Mouse (Mus musculus): ENCODE measurements around the gene Shf. TPM values are rescaled to one million over a fixed set of nuclear protein-coding genes. Genes with fewer than 3 reads are reported as not detected.
"Not testable (repeated sequence)": the region's sequence is repeated elsewhere in the genome, so short reads cannot be mapped to it uniquely, and the experiment has no call there.

Shf gene
- 1.8 and 2.5 TPM in 2 replicates for polyA plus RNA-seq (2015; fragmentation: Nextera tagmentation; extraction: Ambion mirVana)

DNA sequence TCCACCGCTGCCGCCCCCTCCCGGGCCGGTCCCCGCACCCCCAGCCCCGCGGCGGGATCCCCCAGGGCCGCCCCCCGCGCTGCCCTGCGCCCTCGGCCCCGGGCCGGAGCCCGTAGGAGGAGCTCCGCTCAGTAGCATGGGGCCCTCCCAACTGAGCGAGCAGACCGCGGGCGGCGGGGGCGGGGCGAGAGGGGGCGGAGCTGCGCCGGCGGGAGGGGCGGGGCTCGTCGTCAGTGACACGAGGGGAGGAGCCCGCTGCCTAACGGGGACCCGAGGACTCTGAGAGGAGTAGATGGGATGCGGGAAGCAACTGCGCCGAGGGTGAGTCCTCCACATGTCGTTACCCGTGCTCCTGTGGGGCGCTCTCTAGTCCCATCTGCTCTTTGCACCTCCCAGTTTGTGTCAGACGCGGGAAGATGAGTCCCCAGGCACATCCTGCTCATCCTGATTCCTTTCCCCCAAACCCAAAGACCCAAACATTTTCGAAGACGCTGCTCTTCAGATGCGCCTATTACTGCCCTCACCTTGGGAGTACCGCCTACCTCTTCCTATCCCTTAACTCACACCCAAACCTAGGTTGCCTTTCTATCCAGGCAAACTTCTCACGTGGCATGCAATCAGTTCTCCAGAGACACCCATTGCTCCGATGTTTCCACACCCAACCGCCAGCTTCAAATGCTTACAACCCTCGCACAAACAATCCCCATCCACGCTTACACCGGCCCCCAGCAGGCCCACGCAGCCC lies at the start of gene Shf:
Gene Shf, minus strand, starts transcription at position 168 of the 745 bp plus-strand sequence.
- no peaks in the 10 kb centered on the region for H3K4me1 ChIP-seq (ENCODE audit: insufficient read depth, low read depth, low read length)
- peak; percentile 98 for ATAC-seq
- peak within 1 kb of the TSS; percentile 72 for H3K9ac ChIP-seq (replicated peaks; ENCODE audit: low read depth)
- H3K27ac ChIP-seq (ENCODE audit: low read length), result no peak within 1 kb of the TSS
- TF ChIP-seq EP300 (IDR thresholded peaks at IDR 0.05) (no peak), CTCF (IDR thresholded peaks at IDR 0.05) (no peak)
- H3K4me2 ChIP-seq (replicated peaks; ENCODE audit: low read depth, low read length), result peak within 1 kb of the TSS; percentile 98
- DNase-seq (ENCODE audit: low spot score), result peak; percentile 92
- no peaks in the 10 kb centered on the region for H3K9me3 ChIP-seq (ENCODE audit: low read length)
- 2% methylated on average over 30 of the region's 54 CpGs for WGBS
- H3K27me3 ChIP-seq (replicated peaks; ENCODE audit: insufficient read depth, low read length), result no peaks in the 10 kb centered on the region
- H3K36me3 ChIP-seq (ENCODE audit: insufficient read depth, low read length), result no peaks in the 10 kb centered on the region
- peak within 1 kb of the TSS; percentile 87 for H3K4me3 ChIP-seq (ENCODE audit: low read depth, low read length)

DNA sequence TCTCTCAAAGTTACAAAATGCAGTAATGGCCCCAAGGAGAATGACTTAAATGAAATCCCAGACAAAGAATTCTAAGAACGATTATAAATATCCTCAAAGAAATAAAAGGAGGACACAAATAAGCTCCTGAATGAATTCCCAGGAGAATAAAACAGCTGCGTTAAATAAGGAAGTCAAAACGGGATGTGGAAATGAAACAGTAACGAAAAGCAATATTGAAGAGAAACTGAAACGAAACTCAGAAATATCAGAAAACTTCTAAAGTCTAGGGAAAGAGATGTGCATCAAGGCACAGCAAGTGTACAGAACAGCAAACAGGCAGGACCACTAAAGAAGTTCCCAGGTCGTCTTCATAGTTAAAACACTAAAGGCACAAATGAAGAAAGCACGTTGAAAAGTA lies 40.0 kb upstream of the Shf start:
- 77% methylated on average over 7 of the region's 7 CpGs for WGBS
- no peak for TF ChIP-seq CTCF (IDR thresholded peaks at IDR 0.05)
- no peak for TF ChIP-seq EP300 (IDR thresholded peaks at IDR 0.05)
- Histone ChIP-seq H3K9me3 (ENCODE audit: low read length) (no peaks in the 10 kb centered on the region), H3K27me3 (replicated peaks; ENCODE audit: insufficient read depth, low read length) (no peaks in the 10 kb centered on the region), H3K4me2 (replicated peaks; ENCODE audit: low read depth, low read length) (no peak overlapping the region), H3K9ac (replicated peaks; ENCODE audit: low read depth) (no peak overlapping the region), H3K4me3 (ENCODE audit: low read depth, low read length) (no peak overlapping the region), H3K27ac (ENCODE audit: low read length) (no peak overlapping the region), H3K4me1 (ENCODE audit: insufficient read depth, low read depth, low read length) (no peaks in the 10 kb centered on the region), H3K36me3 (ENCODE audit: insufficient read depth, low read length) (no peaks in the 10 kb centered on the region)
- ATAC-seq, result no peak
- DNase-seq (ENCODE audit: low spot score), result peak; percentile 8

DNA sequence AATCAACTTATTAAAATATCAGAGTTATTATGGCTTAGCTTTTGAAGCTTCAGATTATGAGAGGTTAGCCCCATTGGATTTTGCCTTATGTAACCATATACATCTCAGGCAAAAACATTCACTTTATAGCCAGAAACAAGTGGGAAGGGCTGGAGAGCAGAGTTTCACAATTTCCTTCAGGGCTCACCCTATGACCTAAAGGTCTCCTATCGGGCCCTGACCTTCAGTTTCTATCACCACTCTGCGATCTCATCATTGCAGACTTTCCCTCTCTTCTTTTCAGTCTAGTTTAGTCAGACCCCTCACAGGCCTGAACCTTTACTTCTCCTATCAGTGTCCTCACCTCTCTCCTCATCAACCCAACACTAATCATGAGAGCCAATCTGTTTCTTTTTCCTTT lies 38.6 kb upstream of the Shf start:
- DNase-seq (ENCODE audit: low spot score) (no peak), ATAC-seq (no peak)
- no peaks in the 10 kb centered on the region for H3K9me3 ChIP-seq (ENCODE audit: low read length)
- no peaks in the 10 kb centered on the region for H3K36me3 ChIP-seq (ENCODE audit: insufficient read depth, low read length)
- TF ChIP-seq EP300 (IDR thresholded peaks at IDR 0.05) (no peak), CTCF (IDR thresholded peaks at IDR 0.05) (no peak)
- no peak overlapping the region for H3K4me3 ChIP-seq (ENCODE audit: low read depth, low read length)
- H3K9ac ChIP-seq (replicated peaks; ENCODE audit: low read depth), result no peak overlapping the region
- no peak overlapping the region for H3K4me2 ChIP-seq (replicated peaks; ENCODE audit: low read depth, low read length)
- no peaks in the 10 kb centered on the region for H3K27me3 ChIP-seq (replicated peaks; ENCODE audit: insufficient read depth, low read length)
- H3K4me1 ChIP-seq (ENCODE audit: insufficient read depth, low read depth, low read length), result no peaks in the 10 kb centered on the region
- 74% methylated on average over 2 of the region's 2 CpGs for WGBS
- H3K27ac ChIP-seq (ENCODE audit: low read length), result no peak overlapping the region

DNA sequence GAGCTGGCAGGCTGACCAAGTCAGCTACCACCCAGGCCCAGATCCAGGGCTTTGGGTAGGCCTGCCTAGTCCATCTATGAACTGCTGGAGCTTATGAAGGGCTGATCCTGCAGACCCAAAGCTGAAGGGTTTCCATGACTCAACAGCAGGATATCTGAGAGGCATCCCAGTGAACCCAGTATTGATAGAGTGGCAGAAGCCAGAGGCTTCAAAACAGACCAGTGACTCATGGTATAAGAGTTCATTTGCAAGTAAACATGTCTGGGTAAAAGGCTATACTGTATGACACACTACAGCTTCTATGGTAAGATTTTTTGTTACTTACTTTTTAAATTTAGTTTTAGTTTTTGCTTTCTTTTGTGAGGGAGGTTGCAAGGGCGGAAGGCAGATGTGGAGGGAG lies 27.2 kb upstream of the Shf start:
- Histone ChIP-seq H3K9ac (replicated peaks; ENCODE audit: low read depth) (no peak overlapping the region), H3K36me3 (ENCODE audit: insufficient read depth, low read length) (no peaks in the 10 kb centered on the region), H3K4me1 (ENCODE audit: insufficient read depth, low read depth, low read length) (no peaks in the 10 kb centered on the region), H3K27ac (ENCODE audit: low read length) (no peak overlapping the region), H3K4me3 (ENCODE audit: low read depth, low read length) (no peak overlapping the region), H3K9me3 (ENCODE audit: low read length) (no peaks in the 10 kb centered on the region), H3K4me2 (replicated peaks; ENCODE audit: low read depth, low read length) (no peak overlapping the region), H3K27me3 (replicated peaks; ENCODE audit: insufficient read depth, low read length) (no peaks in the 10 kb centered on the region)
- TF ChIP-seq CTCF (IDR thresholded peaks at IDR 0.05) (no peak), EP300 (IDR thresholded peaks at IDR 0.05) (no peak)
- no peak for DNase-seq (ENCODE audit: low spot score)
- 76% methylated on average over 1 of the region's 1 CpGs for WGBS
- ATAC-seq, result no peak

DNA sequence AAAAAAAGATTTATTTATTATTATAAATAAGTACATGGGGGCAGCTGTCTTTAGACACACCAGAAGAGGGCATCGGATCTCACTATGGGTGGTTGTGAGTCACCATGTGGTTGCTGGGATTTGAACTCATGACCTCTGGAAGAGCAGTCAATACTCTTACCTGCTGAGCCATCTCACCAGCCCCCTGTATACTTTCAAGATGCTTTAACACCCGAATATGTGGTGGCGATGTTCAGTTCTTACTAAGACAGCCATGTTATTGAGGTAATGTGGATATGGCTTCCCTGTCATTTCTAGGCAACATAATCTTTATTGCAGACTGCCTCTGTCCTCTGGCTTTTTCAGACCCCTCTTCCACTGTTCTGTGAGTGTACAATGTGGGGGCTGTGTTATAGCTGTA lies 18.2 kb upstream of the Shf start:
- H3K9ac ChIP-seq (replicated peaks; ENCODE audit: low read depth); H3K4me3 ChIP-seq (ENCODE audit: low read depth, low read length); H3K36me3 ChIP-seq (ENCODE audit: insufficient read depth, low read length); H3K4me2 ChIP-seq (replicated peaks; ENCODE audit: low read depth, low read length); ATAC-seq; H3K4me1 ChIP-seq (ENCODE audit: insufficient read depth, low read depth, low read length); H3K27ac ChIP-seq (ENCODE audit: low read length); H3K27me3 ChIP-seq (replicated peaks; ENCODE audit: insufficient read depth, low read length); DNase-seq (ENCODE audit: low spot score); H3K9me3 ChIP-seq (ENCODE audit: low read length): not testable (repeated sequence)
- WGBS, result 89% methylated on average over 3 of the region's 3 CpGs

DNA sequence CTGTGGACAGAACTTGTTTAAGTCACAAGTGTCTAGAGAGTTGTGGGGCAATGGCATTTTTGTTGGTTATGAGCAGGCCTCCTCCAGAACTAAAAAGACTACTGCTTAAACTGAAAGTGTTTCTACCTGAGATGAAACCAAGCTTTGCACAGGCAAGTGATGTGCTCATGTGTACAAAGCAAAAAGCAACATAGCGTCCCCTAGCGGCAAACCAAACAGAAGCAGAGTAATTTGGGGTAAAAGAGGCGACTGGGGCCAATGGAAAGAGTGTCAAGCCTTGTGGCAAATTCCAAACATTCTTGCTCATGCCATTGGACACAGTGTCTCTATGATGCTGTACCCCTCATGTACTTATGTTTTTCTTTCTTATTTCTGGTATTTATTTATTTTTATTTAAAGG lies 16.1 kb upstream of the Shf start:
- Histone ChIP-seq H3K9me3 (ENCODE audit: low read length) (no peaks in the 10 kb centered on the region), H3K4me2 (replicated peaks; ENCODE audit: low read depth, low read length) (no peak overlapping the region), H3K4me1 (ENCODE audit: insufficient read depth, low read depth, low read length) (no peaks in the 10 kb centered on the region), H3K36me3 (ENCODE audit: insufficient read depth, low read length) (no peaks in the 10 kb centered on the region), H3K9ac (replicated peaks; ENCODE audit: low read depth) (no peak overlapping the region), H3K27ac (ENCODE audit: low read length) (no peak overlapping the region), H3K27me3 (replicated peaks; ENCODE audit: insufficient read depth, low read length) (no peaks in the 10 kb centered on the region), H3K4me3 (ENCODE audit: low read depth, low read length) (no peak overlapping the region)
- DNase-seq (ENCODE audit: low spot score) (no peak), ATAC-seq (no peak)
- WGBS, result 27% methylated on average over 3 of the region's 3 CpGs
- peak; percentile 36 for TF ChIP-seq CTCF (IDR thresholded peaks at IDR 0.05)
- no peak for TF ChIP-seq EP300 (IDR thresholded peaks at IDR 0.05)
